9 mouse cellular contexts compared by ENCODE assay signal in the genomic region with DNA sequence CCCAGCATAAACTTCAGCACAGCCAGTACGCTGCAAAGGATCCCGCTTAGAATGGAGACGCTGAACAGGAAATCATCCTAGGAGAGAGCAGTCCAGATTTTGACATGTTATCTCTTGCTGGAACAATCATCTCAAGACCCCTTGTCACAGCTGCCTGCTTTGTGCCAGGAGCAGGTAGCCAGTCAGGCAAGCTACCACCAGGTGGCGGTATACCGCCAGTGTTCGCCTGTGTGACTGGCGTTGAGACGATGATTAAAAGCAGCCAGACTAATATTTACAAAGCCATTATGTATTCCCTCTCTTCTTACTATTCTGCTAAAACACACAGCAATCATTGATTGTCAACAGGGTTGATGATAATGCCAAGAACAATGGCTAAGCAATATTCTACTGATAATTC.
DNase-seq lines count a peak whose midpoint lies in the region; ATAC-seq and TF ChIP-seq lines count a peak whose summit lies in the region.
"Had no signal": no experiment of that assay in that cellular context is flagged by ENCODE, and none has a peak within 500 bp of the region (broad histone marks: within the 10 kb centered on the region; RNA-seq: fewer than 3 reads in every experiment).

No protein-coding gene starts in this region.

- no peak overlapping the region for H3K9ac ChIP-seq in liver, postnatal 0 days (replicated peaks)
- H3K9ac ChIP-seq: embryonic facial prominence, embryonic 15.5 days had no signal

- 11% methylated on average over 8 of the region's 8 CpGs for WGBS in liver, postnatal 0 days (ENCODE audit: insufficient replicate concordance)
- WGBS in olfactory bulb, adult 2 months, result 11% methylated on average over 8 of the region's 8 CpGs

- no peak overlapping the region for H3K27ac ChIP-seq in cortical plate, adult 2 months (ENCODE audit: insufficient read depth, low read length)
- H3K27ac ChIP-seq in liver, postnatal 0 days (ENCODE audit: low read depth), result no peak overlapping the region
- no peak overlapping the region for H3K27ac ChIP-seq in olfactory bulb, adult 2 months (ENCODE audit: insufficient read depth, low read depth, low read length)
- H3K27ac ChIP-seq: embryonic facial prominence, embryonic 15.5 days had no signal

- H3K4me2 ChIP-seq in liver, postnatal 0 days (ENCODE audit: low read depth, low read length), result no peak overlapping the region
- H3K4me2 ChIP-seq: embryonic facial prominence, embryonic 15.5 days had no signal

- H3K9me3 ChIP-seq in liver, postnatal 0 days (ENCODE audit: low read length), result no peaks in the 10 kb centered on the region
- H3K9me3 ChIP-seq: embryonic facial prominence, embryonic 15.5 days had no signal

- H3K4me3 ChIP-seq in cortical plate, adult 2 months (ENCODE audit: insufficient read depth, low read length), result no peak overlapping the region
- no peak overlapping the region for H3K4me3 ChIP-seq in liver, postnatal 0 days (ENCODE audit: low read depth, low read length)
- no peak overlapping the region for H3K4me3 ChIP-seq in olfactory bulb, adult 2 months (ENCODE audit: insufficient read depth, low read depth, low read length)
- H3K4me3 ChIP-seq: embryonic facial prominence, embryonic 15.5 days had no signal

- H3K27me3 ChIP-seq in liver, postnatal 0 days (ENCODE audit: insufficient read depth, low read length), result no peaks in the 10 kb centered on the region
- H3K27me3 ChIP-seq: embryonic facial prominence, embryonic 15.5 days had no signal

- no peaks in the 10 kb centered on the region for H3K4me1 ChIP-seq in cortical plate, adult 2 months (ENCODE audit: control insufficient read depth, insufficient read depth, low read length)
- no peaks in the 10 kb centered on the region for H3K4me1 ChIP-seq in liver, postnatal 0 days (ENCODE audit: insufficient read depth)
- peaks cover 7% of the 10 kb centered on the region; the same call in 1 of the 2 replicates for H3K4me1 ChIP-seq in olfactory bulb, adult 2 months (ENCODE audit: control insufficient read depth, insufficient read depth, low read length)
- H3K4me1 ChIP-seq: embryonic facial prominence, embryonic 15.5 days had no signal

- H3K36me3 ChIP-seq in liver, postnatal 0 days (replicated peaks; ENCODE audit: insufficient read depth, low read length), result no peaks in the 10 kb centered on the region
- H3K36me3 ChIP-seq: embryonic facial prominence, embryonic 15.5 days had no signal

- TF ChIP-seq EP300 in liver, postnatal 0 days (IDR thresholded peaks at IDR 0.05; ENCODE audit: low read depth), result no peak

- peak; percentile 95 for DNase-seq in B cell, adult 2 months
- peak; percentile 75 to 79 for DNase-seq in adrenal gland, adult 18-20 months (ENCODE audit: low spot score in 2 of 2)
- DNase-seq in gastrocnemius, postnatal 25 days, result peak; percentile 24
- DNase-seq in kidney, postnatal 14 days, result peak; percentile 82
- DNase-seq in liver, postnatal 0 days, result peak; percentile 82
- peak; percentile 34 to 39 for DNase-seq in thymus, adult 18-20 months

- no peak for ATAC-seq in liver, postnatal 0 days

- TF ChIP-seq CTCF in cortical plate, adult 2 months (IDR thresholded peaks at IDR 0.05; ENCODE audit: extremely low read depth, insufficient read depth, low read length), result peak; percentile 82
- peak; percentile 92 for TF ChIP-seq CTCF in liver, postnatal 0 days (IDR thresholded peaks at IDR 0.05; ENCODE audit: low read depth)
- peak; percentile 74 for TF ChIP-seq CTCF in olfactory bulb, adult 2 months (IDR thresholded peaks at IDR 0.05; ENCODE audit: insufficient read depth, low read depth, low read length)

- TF ChIP-seq POLR2A in cortical plate, adult 2 months (IDR thresholded peaks at IDR 0.05; ENCODE audit: extremely low read depth, insufficient read depth, low read length), result no peak
- no peak for TF ChIP-seq POLR2A in olfactory bulb, adult 2 months (IDR thresholded peaks at IDR 0.05; ENCODE audit: insufficient read depth, low read depth, low read length)

Comparison
In these comparisons a context has a peak if more than half of its experiments do, and no peak if none do; other contexts are left out.
1. DNase-seq: peak in every context shown above with its lines; median percentile 95 in B cell, adult 2 months; 82 in kidney, postnatal 14 days; 82 in liver, postnatal 0 days; 77 in adrenal gland, adult 18-20 months; 36 in thymus, adult 18-20 months; 24 in gastrocnemius, postnatal 25 days.